Mouse (Mus musculus): Measurements from ENCODE around the gene Sh3gl1.

Gene Sh3gl1

DNA sequence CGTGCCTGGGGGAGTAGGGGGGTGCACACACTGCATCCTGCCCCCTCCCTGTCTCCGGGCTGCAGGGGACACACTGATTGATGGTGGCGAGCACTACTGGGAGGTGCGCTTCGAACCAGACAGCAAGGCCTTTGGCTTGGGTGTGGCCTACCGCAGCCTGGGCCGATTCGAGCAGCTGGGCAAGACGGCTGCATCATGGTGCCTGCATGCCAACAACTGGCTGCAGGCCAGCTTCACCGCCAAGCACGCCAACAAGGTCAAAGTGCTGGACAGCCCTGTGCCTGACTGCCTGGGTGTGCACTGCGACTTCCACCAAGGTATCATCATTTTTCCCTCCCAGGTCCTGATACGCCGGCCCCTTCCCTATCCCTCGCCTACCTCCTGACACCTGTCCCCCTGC lies 40.4 kb downstream of the Sh3gl1 start:
- DNase-seq (ENCODE audit: low read depth): no peak

DNA sequence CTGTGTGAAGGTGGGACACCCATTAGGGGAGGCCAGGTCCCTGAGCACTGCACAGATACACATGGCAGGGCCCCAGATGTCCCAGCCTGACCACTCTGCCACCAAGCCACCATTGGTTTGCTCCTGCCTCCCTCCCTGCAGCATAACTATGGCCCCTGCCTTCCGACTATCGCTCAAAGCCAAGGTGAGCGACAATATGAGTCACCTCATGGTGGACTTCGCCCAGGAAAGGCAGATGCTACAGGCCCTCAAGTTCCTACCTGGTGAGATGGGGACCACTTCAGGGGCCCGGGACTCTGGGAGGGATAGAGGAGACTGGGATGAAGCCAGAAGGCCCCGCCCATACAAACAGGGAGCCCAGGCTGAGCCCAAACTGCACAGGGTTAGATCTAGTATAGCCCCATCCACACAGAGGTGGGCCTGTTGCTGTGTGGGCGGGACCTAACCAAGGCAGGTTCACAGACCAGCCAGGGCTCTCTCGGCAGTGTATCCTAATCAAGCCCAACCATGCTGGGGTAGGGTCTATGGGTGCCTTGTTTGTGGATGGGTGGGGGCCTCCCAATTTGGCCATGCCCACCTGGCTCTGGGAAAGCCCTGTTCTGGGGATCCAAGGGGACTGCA lies 46.0 kb downstream of the Sh3gl1 start:
- DNase-seq (ENCODE audit: low read depth): no peak

DNA sequence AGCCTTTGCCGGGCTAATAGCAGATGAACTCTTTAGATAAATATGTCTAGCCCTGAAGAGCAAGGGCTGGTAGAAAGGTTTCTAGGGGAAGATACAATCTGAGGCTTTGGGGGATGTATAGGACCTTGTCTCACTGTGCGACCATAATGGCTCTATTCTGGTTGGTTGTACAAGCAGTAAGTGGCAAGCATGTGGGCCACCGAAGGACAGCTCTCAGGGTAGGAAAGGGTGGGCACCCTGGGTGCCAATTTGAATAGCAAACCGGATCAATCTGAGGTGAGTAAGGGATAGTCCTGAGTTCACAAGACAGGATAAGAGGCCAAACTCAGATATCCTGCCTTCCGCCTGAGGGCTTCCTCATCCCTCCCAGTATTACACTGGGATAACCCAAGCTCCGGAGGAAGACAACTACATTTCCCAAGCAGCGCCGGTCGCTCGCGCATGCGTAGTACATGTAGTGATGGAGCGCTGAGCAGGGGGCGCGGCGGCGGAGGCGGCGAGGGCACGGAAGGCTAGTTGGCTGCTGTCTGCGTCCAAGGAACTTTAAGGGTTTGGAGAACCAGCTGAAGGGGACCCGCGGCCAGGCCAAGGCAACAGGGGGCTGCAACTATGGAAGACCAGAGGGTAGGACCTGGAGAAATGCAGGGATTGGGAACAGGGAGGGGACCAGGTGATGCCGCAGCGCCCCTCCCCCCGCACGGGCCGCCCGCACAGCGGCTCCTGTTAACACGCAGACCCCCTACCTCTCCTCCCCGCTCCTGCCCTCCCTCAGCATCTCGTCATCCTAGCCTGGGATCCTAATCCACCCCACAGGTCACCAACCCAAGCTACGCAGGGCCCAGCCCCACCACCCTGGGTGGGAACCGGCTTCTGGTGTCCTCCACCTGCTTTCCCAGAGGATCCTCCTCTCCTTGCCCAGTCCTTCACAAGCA lies 50.1 kb downstream of the Sh3gl1 start, which contains the start of gene Fsd1:
Gene Fsd1 (plus strand): TSS at position 480 of the 932 bp plus-strand sequence.
- DNase-seq (ENCODE audit: low read depth): no peak

DNA sequence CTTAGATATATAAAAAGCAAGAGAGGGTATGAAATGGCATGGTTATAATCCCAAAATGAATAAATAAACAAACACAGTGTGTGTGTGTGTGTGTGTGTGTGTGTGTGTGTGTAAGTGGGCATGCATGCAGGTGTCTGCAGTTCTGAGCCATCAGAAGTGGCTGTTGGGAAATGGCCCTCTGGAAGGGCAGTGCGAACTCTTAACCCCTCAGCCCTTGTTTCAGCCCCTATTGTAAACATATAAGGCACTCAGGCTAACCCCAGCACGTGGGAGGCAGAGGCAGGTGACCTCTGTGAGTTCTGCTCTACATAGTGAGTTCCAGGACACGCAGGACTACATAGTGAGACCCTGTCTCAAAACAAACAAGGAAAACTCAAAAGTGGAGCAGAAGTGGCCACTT lies 59.1 kb downstream of the Sh3gl1 start:
- no peak for DNase-seq (ENCODE audit: low read depth)

DNA sequence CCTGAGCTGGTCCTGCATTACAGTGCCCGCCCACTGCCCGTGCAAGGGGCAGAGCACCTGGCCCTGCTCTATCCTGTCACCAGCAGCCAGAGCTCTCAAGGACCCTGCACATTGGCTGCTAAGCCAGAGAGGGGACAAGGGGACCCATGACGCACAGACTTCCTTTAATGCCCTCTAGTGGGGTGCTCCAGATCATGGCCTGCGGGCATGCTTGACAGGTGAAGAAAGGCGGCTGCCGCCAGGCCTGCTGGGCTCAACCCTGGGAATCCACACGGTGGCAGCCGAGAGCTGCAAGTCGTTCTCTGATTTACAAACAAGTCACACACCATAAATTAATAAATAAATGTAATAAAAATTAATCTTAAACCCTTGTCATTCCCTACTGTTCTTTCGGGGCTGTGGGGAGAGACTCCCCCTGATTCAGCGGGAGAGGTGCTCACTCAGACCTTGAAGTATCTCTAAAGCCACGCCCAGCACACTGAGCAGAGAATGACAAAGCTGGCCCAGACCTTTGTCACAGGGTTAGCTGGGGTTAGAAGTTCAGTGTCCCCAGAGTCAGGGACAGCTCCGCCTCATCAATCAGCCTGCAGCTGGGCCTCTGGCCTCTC lies 60.1 kb downstream of the Sh3gl1 start:
- DNase-seq (ENCODE audit: low read depth): peak; percentile 65

DNA sequence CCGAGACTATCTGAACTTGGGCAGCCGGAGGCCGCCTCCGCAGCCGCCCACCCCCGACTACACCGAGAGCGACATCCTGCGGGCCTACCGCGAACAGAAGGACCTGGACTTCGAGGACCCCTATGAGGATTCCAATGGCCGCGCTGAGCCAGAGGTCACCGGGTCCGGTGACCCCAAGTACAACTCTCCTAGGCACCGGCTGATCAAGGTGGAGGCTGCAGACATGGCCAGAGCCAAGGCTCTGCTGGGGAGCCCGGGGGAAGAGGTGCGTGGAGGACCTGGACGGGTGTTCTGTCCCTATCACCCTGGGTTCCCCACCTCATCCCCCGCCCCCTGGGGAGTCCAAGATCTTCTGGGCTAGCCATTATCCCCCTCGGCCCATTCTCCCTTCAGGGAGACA lies 65.0 kb downstream of the Sh3gl1 start:
- no peak for DNase-seq (ENCODE audit: low read depth)

DNA sequence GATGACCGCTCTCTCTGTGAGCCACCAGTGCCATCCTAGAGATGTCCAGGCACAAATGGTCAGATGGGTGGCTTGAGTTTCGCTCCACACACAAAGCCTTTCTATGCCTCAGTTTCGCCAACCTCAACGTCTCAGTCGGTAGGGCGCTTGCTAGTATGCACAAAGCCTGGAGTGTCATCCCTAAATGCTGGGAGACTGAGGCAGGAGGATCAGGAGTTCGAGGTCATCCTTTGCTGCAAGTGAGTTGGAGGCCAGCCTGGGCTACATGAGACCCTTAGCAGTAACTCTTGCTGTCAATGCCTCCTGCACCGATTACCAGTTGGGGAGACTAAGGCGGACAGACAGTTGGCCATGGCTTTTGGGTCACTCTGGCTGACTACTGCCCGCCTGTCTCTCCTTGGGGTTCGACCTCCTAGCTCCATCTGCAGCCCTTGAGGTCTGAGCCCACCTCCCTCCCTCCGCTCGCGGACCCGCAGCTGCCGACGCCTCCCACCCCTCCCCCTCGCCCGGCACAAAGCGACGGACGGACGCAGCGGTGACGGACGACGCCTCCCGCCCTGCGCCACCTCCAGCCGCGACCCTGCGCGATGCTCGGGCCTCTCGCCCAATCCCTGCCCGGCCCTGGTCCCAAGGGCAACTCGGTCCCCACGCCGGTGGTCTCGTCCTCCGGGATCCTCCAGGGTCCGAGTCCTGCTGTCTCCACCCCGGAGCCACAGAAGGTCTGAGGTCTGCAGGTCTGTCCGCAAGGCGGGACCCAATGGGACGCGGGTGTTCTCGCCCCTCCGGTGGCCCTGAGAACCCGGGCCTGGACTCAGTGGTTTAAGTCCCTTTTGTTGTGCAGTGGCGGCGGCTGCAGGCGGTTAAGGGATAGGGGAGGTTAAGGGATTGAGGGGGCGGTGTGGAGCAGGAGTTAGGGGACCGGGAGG lies 66.2 kb downstream of the Sh3gl1 start, which contains the start of gene Shd:
Gene Shd (plus strand): TSS at position 502 of the 926 bp plus-strand sequence.
- DNase-seq (ENCODE audit: low read depth): no peak

DNA sequence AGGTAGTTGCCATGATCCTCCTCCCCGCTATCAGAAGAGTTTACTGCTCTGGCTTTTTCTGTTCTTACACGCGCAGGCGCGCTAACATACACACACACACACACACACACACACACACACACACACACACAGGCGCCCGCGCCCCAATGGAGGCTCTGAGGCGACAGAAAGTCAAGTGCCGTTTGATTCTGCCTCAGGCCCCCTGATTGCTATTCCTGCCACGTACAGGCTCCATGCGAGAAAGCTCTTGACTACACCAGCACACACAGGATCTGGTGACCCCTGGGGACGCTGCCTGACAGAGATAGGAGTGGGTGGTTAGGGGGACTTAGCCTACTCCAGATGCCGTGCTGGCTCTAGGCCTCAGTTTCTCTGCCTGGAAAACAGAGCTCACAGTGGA lies 66.9 kb downstream of the Sh3gl1 start:
- no peak for DNase-seq (ENCODE audit: low read depth)

DNA sequence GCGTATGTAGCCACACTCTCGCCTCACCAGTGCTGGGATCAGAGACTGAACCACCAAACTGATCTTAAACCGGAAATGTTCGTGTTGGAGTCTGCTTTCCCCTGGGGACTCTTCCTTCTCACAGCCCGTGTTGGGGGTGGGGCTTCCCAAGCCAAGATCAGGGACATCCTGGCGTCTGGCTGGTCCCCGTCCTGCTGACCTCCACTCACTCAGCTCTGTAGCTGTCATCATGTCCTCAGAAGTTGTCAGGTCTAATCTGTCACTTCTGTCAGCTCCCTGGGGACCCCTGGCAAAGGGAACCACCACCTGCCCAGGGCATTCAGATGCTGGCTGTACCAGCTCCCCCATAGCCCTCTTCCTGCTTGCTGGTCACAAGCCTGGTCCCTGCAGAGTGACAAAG lies 68.2 kb downstream of the Sh3gl1 start:
- no peak for DNase-seq (ENCODE audit: low read depth)

DNA sequence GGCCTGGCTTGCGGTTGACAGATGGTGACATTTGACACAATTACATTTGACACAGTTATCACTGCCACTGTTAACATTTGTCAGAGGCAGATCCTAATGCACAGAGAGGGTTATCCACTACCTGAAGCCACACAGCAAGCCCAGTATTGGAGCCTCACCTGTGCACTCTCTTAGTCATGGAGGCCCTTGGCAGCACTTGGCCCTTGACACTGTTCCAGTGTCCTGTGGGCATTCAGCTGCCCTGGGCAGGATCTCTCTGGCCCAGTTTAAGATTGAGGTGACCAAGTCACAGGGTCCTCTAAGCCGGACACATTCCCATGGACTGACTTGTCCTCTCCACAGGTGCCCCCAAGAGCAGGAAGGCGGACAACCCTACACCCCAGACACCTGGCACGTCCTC lies 69.2 kb downstream of the Sh3gl1 start:
- DNase-seq (ENCODE audit: low read depth): no peak

All from c-Kit-positive CD71-negative TER-119-negative erythroid progenitor cells, embryonic 14.5 days (primary cell).